Mouse (Mus musculus) lung, embryonic 16.5 days (tissue): ENCODE measurements around the gene Dicer1. TPM values are rescaled to one million over a fixed set of nuclear protein-coding genes. Genes with fewer than 3 reads are reported as not detected.
A peak's percentile ranks its signal among the peaks of the same experiment; 100 is the strongest.

Experiments used
- ATAC-seq: fragments of 200-750 bp; cut with Nextera tagmentation; 2 replicates; pipeline ENCODE4 v1.8.0; 2017; ENCODE audit warnings: low read depth, mild to moderate bottlenecking, moderate library complexity
- H3K27ac ChIP-seq: fragments of 300-500 bp; sonication (generic); 2 replicates; pipeline ENCODE4 v1.5.1; 2014; ENCODE audit warnings: mild to moderate bottlenecking, control low read depth, low read length
- H3K27me3 ChIP-seq: fragments of 300-500 bp; sonication (generic); 2 replicates; pipeline ENCODE4 v1.6.1; 2014; ENCODE audit warnings: low read depth, low read length, mixed read lengths; ENCODE audit not compliant: control insufficient read depth, insufficient read depth
- H3K36me3 ChIP-seq: fragments of 300-500 bp; sonication (generic); 2 replicates; pipeline ENCODE4 v1.6.1; 2014; ENCODE audit warnings: low read length; ENCODE audit not compliant: control insufficient read depth, insufficient read depth
- H3K4me1 ChIP-seq: fragments of 300-500 bp; sonication (generic); replicated peaks from 2 replicates; pipeline ENCODE4 v1.6.1; 2014; ENCODE audit warnings: low read length, mixed read lengths; ENCODE audit not compliant: control insufficient read depth, insufficient read depth
- H3K4me2 ChIP-seq: fragments of 300-500 bp; sonication (generic); 2 replicates; pipeline ENCODE4 v1.6.1; 2014; ENCODE audit warnings: low read depth, low read length, control low read depth
- H3K4me3 ChIP-seq: fragments of 300-500 bp; sonication (generic); 2 replicates; pipeline ENCODE4 v1.5.1; 2014; ENCODE audit warnings: mild to moderate bottlenecking, low read length, control low read depth
- H3K9ac ChIP-seq: fragments of 300-500 bp; sonication (generic); 2 replicates; pipeline ENCODE4 v1.6.1; 2014; ENCODE audit warnings: low read length, control low read depth
- H3K9me3 ChIP-seq: fragments of 300-500 bp; sonication (generic); 2 replicates; pipeline ENCODE4 v1.6.1; 2016; ENCODE audit warnings: low read length; ENCODE audit not compliant: control insufficient read depth
- WGBS: fragments of 180-500 bp; shearing (Covaris S2); extraction: QIAGEN DNeasy Blood & Tissue Kit; methylation state at CpG from one replicate; pipeline ENCODE4 v1.1.7; 2014; 5-methylcytosine and 5-hydroxymethylcytosine counted together
- polyA plus RNA-seq: library from polyadenylated mRNA; unstranded; fragments of >200 nt; fragmentation: Nextera tagmentation; extraction: Ambion mirVana; gene quantifications from 2 replicates; pipeline ENCODE4 v1.2.1, GENCODE M21; 2015

Dicer1 gene
- polyA plus RNA-seq, 1 experiment from 2014 or later, result 15.3 TPM

GRCm38 (mm10) chr12:104676535-104677370 is 75.0 kb downstream of the Dicer1 start:
- H3K27ac ChIP-seq, result no peak overlapping the region
- no peaks in the 10 kb centered on the region for H3K27me3 ChIP-seq
- WGBS, result 63% methylated on average over 13 of the region's 13 CpGs
- H3K4me2 ChIP-seq, result no peak overlapping the region
- H3K9ac ChIP-seq, result no peak overlapping the region
- ATAC-seq, result 0 out of 2 replicates have a peak, but pooled peaks have one; percentile 26
- no peak overlapping the region for H3K4me3 ChIP-seq
- H3K9me3 ChIP-seq, result no peaks in the 10 kb centered on the region
- no peaks in the 10 kb centered on the region for H3K36me3 ChIP-seq
- 0 out of 2 replicates have a peak, but pooled peaks cover 5% of the 10 kb centered on the region for H3K4me1 ChIP-seq

GRCm38 (mm10) chr12:104672976-104673375 is 78.8 kb downstream of the Dicer1 start:
- Histone ChIP-seq H3K9me3 (no peaks in the 10 kb centered on the region), H3K36me3 (no peaks in the 10 kb centered on the region), H3K4me1 (0 out of 2 replicates have a peak, but pooled peaks cover 5% of the 10 kb centered on the region), H3K9ac (no peak overlapping the region), H3K4me2 (no peak overlapping the region), H3K27ac (no peak overlapping the region), H3K4me3 (no peak overlapping the region), H3K27me3 (no peaks in the 10 kb centered on the region)
- peak; percentile 66 for ATAC-seq
- WGBS, result 26% methylated on average over 5 of the region's 5 CpGs

DNA sequence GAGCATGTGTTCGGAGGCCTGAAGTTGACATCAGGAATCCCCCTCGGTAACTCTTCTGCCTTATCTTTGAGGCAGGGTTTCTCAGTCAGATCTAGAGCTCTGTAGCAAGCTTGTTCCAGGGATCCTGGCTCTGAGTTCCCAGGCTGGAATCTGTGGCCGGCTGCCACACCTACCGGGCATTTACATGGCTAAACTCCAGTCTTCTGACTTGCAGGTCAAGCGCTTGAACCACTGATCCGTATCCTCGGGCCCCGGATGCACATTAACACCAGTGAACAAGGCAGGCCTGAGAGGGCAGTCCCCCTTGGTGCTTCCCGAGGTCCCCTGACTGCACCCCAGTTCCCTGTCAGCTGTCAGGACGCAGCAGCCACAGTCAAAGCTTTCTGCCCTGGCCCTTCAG is 79.3 kb downstream of the Dicer1 start:
- WGBS, result 50% methylated on average over 10 of the region's 10 CpGs
- no peak for ATAC-seq

DNA sequence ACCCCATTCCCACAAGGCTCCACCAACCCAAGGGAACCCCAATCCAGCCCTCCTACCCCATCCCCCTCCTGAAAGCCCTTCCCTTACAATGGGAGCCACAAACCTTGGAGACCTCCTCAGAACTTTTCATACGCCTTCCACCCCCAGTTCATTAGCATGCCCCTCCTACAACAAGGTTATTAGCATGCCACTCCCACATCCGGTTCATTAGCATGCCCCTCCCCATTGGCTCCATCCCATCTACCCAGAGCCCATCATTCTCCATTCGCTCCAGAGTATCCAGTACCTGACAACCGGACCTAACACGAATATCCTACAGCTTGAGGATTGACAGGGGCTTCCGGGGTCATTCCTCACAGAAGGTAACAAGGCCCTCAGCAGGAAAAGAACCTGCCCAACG is 83.9 kb downstream of the Dicer1 start:
- H3K4me1 ChIP-seq, result 0 out of 2 replicates have a peak, but pooled peaks cover 3% of the 10 kb centered on the region
- H3K9ac ChIP-seq, result no peak overlapping the region
- H3K9me3 ChIP-seq, result no peaks in the 10 kb centered on the region
- H3K36me3 ChIP-seq, result no peaks in the 10 kb centered on the region
- no peak overlapping the region for H3K4me2 ChIP-seq
- no peak overlapping the region for H3K4me3 ChIP-seq
- no peak for ATAC-seq
- 78% methylated on average over 7 of the region's 7 CpGs for WGBS
- H3K27me3 ChIP-seq, result no peaks in the 10 kb centered on the region
- no peak overlapping the region for H3K27ac ChIP-seq

More for the DNA sequence above, 79.3 kb downstream of the Dicer1 start:
- H3K9me3 ChIP-seq, result no peaks in the 10 kb centered on the region
- H3K4me2 ChIP-seq, result no peak overlapping the region
- H3K4me1 ChIP-seq, result 0 out of 2 replicates have a peak, but pooled peaks cover 5% of the 10 kb centered on the region
- no peaks in the 10 kb centered on the region for H3K36me3 ChIP-seq
- H3K4me3 ChIP-seq, result no peak overlapping the region
- no peak overlapping the region for H3K27ac ChIP-seq
- no peak overlapping the region for H3K9ac ChIP-seq
- H3K27me3 ChIP-seq, result no peaks in the 10 kb centered on the region

DNA sequence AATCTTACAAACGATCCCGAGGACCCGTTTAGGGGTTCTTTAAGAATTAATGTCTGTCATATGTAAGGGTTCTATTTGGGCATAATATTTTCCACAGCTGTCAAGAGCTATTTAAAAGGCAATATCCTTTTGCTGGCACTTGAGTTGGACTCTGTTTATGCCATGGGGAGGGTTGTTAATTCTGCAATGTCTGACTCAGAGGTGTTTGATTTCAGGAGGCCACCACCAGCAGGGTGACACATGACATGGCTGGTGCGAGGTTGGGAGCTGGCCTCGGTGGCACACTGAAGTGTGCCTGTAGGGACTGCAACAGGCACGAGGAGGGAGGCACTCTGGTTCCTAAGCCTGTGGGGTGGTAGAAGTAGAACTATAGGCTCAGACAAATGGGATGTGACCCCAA is 85.8 kb downstream of the Dicer1 start:
- no peak for ATAC-seq
- no peak overlapping the region for H3K4me3 ChIP-seq
- H3K36me3 ChIP-seq, result no peaks in the 10 kb centered on the region
- no peaks in the 10 kb centered on the region for H3K27me3 ChIP-seq
- H3K4me2 ChIP-seq, result no peak overlapping the region
- WGBS, result 52% methylated on average over 6 of the region's 6 CpGs
- H3K27ac ChIP-seq, result no peak overlapping the region
- H3K4me1 ChIP-seq, result no peaks in the 10 kb centered on the region
- no peak overlapping the region for H3K9ac ChIP-seq
- H3K9me3 ChIP-seq, result no peaks in the 10 kb centered on the region

DNA sequence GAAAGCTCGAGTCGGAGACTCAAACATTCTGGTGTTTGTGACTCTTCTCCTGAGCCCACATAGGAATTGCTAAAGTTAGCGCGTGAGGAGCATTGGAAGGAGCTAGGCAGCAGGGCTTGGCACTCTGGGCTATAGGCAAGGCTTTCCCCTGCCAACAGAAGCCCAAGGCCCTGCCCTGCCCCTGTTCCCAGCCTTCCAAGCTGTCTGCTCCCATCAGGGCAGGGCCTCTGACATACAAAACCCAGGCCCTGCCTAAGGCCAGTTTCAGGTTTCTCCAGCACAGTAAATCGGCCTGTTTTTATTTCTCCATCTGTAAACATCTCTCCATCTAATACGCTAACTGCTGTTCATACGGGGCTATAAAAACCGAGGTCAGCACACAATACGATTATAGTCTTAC is 86.2 kb downstream of the Dicer1 start:
- Histone ChIP-seq H3K4me1 (no peaks in the 10 kb centered on the region), H3K36me3 (no peaks in the 10 kb centered on the region), H3K9me3 (no peaks in the 10 kb centered on the region), H3K4me3 (no peak overlapping the region), H3K27me3 (no peaks in the 10 kb centered on the region), H3K9ac (no peak overlapping the region), H3K27ac (no peak overlapping the region), H3K4me2 (no peak overlapping the region)
- ATAC-seq, result no peak
- 74% methylated on average over 9 of the region's 9 CpGs for WGBS

- Histone ChIP-seq H3K4me2 (no peak overlapping the region), H3K27ac (no peak overlapping the region), H3K27me3 (no peaks in the 10 kb centered on the region), H3K9me3 (peaks cover 6% of the 10 kb centered on the region), H3K4me1 (no peaks in the 10 kb centered on the region), H3K9ac (no peak overlapping the region), H3K4me3 (no peak overlapping the region), H3K36me3 (no peaks in the 10 kb centered on the region)
- 85% methylated on average over 2 of the region's 2 CpGs for WGBS
- no peak for ATAC-seq
Measured at GRCm38 (mm10) chr12:104656146-104656545, 95.6 kb downstream of the Dicer1 start.

GRCm38 (mm10) chr12:104655006-104655405 is 96.7 kb downstream of the Dicer1 start:
- H3K4me2 ChIP-seq, result no peak overlapping the region
- no peaks in the 10 kb centered on the region for H3K27me3 ChIP-seq
- H3K9me3 ChIP-seq, result peaks cover 6% of the 10 kb centered on the region
- no peak overlapping the region for H3K9ac ChIP-seq
- no peaks in the 10 kb centered on the region for H3K36me3 ChIP-seq
- ATAC-seq, result no peak
- H3K27ac ChIP-seq, result no peak overlapping the region
- H3K4me3 ChIP-seq, result no peak overlapping the region
- WGBS, result 76% methylated on average over 1 of the region's 1 CpGs
- H3K4me1 ChIP-seq, result no peaks in the 10 kb centered on the region

- Histone ChIP-seq H3K4me2 (no peak overlapping the region), H3K4me3 (no peak overlapping the region), H3K27ac (no peak overlapping the region), H3K4me1 (no peaks in the 10 kb centered on the region), H3K27me3 (no peaks in the 10 kb centered on the region), H3K9ac (no peak overlapping the region), H3K9me3 (peaks cover 6% of the 10 kb centered on the region), H3K36me3 (no peaks in the 10 kb centered on the region)
- WGBS, result 40% methylated on average over 6 of the region's 6 CpGs
- ATAC-seq, result no peak
Measured at GRCm38 (mm10) chr12:104652021-104652420, 99.7 kb downstream of the Dicer1 start.
